Mouse (Mus musculus): ENCODE measurements around the gene Scgb1b30. TPM values are rescaled to one million over a fixed set of nuclear protein-coding genes. Genes with fewer than 3 reads are reported as not detected.

The Scgb1b30 gene
- total RNA-seq, 2 experiments from 2014 or later = not detected

Other genes starting within 250 kb of the Scgb1b30 start
- not detected for gene Scgb2b26, start 150.4 kb upstream of the Scgb1b30 start, total RNA-seq (2021)
- not detected for gene Scgb2b27, start 81.5 kb upstream of the Scgb1b30 start, total RNA-seq (2021)
- gene Scgb1b27, start 73.9 kb upstream of the Scgb1b30 start, total RNA-seq (2021) = not detected
- 1 to 10 TPM; 3.6 to 3.8 TPM for gene Wtip, start 37.8 kb downstream of the Scgb1b30 start, total RNA-seq (2021)
- 10 to 100 TPM; 29.6 to 44.7 TPM for gene Uba2, start 74.2 kb downstream of the Scgb1b30 start, total RNA-seq (2021)
- 10 to 100 TPM; 15.3 to 18.1 TPM for gene Pdcd2l, start 101.2 kb downstream of the Scgb1b30 start, total RNA-seq (2021)
- 1,000 to 10,000 TPM; 1,148 to 1,175 TPM for gene Gpi1, start 134.9 kb downstream of the Scgb1b30 start, total RNA-seq (2021)
- not detected for gene Gm6096, start 155.6 kb downstream of the Scgb1b30 start, total RNA-seq (2021)
- gene 4931406P16Rik, start 218.1 kb downstream of the Scgb1b30 start, total RNA-seq (2021) = 10 to 100 TPM; 25.8 to 37.3 TPM

Data from gastrocnemius, postnatal 36 days (tissue).